Mouse (Mus musculus) gastrocnemius, postnatal 10 days (tissue): ENCODE measurements at regions not wholly inside any gene's neighbourhood (a gene's known extent, or its start where the extent isn't known, plus 50 kb on each side); places are given as distances from the start of the nearest gene placed in this dataset.
A peak's percentile ranks its signal among the peaks of the same experiment; 100 is the strongest.

Experiments used
- DNase-seq: peaks from one replicate; pipeline ENCODE4 v3.0.0; 2021; ENCODE audit warnings: mixed read lengths

GRCm38 (mm10) chr9:43466883-43467282 lies 156.2 kb downstream of the Trim29 start:
- DNase-seq: no peak

GRCm38 (mm10) chr9:43469215-43469614 lies 158.6 kb downstream of the Trim29 start:
- no peak for DNase-seq

GRCm38 (mm10) chr9:43472231-43472630 lies 161.6 kb downstream of the Trim29 start:
- DNase-seq: no peak

GRCm38 (mm10) chr9:43473164-43473563 lies 162.5 kb downstream of the Trim29 start:
- no peak for DNase-seq

GRCm38 (mm10) chr9:43473601-43474302 lies 163.1 kb downstream of the Trim29 start:
- DNase-seq: no peak

DNA sequence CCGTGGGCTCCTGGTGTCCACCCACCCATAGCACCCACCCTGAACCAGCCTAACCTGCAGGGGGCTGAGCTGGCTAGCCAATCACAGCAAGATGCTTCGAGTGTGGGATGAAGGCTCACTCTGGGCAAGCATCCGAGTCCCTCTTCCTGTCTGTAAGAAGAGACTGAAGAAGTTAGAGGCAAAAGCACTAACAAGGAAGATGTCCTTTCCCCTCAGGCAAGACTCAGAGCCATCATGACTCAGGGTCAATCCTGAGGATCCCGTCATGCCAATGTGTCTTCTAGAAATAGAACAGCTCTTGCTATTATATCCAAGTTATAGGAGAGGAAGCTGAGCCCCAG lies 163.6 kb downstream of the Trim29 start:
- no peak for DNase-seq

DNA sequence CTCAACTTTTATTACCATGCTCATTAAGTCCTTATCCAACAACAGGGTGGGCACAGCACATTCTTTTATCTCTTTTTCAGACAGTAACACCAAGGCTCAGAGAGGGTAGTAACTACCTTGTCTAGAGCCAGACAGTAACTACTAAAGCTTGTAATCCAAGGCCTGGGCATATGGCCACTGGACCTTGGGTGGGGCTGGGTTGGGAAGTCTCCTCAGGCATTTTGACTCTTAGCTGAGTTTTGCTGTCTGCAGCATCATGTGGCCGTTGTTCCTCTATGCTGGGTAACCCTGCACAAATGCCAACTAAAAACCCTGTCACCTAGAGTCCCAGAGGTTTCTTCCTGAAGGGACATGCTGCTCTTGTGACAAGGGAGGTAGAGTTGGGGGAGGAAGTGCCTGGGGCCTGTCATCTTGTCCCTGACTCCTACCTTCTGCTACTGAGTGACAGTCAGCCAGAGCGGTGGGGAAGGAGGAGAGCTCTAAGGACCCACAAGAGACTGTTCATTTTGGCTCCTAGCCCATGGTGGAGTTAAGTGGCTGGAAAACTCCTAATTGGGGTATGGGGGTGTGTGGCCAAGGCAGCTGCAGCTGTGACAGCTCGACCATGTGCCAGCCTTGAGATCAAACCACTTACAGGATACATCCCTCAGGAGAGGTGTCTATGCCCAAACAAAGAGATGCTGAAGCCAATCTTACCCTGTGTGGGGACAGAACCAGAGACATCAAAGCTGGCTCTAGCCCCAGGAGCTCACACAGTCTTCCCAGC lies 170.4 kb downstream of the Trim29 start:
- DNase-seq: no peak

- DNase-seq: peak; percentile 62
Observed at GRCm38 (mm10) chr9:43482101-43483090, 171.7 kb downstream of the Trim29 start.

DNA sequence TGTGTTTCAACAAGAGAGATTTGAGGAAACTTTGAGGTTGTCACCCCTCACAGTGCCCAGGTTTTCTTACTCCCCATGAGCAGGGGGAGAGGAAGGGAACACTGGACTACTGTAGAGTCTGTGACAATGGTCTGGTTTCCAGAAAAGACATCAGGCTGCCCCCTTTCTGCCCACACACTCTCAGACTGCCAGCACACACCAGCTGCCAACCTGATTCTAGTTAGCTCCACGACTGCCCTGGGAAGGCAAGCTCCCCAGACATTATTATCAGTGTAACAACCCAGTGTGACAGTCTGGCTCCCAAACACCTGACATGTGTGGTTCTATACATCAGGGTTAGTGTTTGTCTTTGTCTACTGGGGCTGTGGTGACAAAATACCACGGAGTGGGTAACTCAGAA lies 172.5 kb downstream of the Trim29 start:
- no peak for DNase-seq

- no peak for DNase-seq
Observed at GRCm38 (mm10) chr9:43483906-43484305, 173.3 kb downstream of the Trim29 start.

- DNase-seq: no peak
Observed at GRCm38 (mm10) chr9:43486704-43487103, 176.1 kb downstream of the Trim29 start.

DNA sequence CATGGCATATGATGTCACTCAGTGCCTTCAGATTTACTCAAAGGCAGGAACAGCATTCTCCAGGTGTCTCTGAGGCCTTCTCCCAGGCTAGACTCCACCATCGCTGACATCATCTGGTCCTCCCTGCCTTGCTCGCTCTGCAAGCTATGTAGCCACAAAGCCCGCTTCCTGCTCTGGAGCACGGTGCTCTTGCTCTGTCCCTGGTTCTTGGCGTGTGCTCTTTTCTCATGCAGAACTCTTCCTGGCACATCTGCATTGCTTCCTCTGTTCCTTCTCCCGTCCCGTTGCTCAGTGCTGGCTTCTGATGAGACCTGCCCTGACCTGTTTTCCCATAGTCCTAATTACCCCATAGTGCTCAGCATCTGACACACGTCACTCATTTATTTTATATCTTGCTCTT lies 178.6 kb downstream of the Trim29 start:
- DNase-seq: no peak

DNA sequence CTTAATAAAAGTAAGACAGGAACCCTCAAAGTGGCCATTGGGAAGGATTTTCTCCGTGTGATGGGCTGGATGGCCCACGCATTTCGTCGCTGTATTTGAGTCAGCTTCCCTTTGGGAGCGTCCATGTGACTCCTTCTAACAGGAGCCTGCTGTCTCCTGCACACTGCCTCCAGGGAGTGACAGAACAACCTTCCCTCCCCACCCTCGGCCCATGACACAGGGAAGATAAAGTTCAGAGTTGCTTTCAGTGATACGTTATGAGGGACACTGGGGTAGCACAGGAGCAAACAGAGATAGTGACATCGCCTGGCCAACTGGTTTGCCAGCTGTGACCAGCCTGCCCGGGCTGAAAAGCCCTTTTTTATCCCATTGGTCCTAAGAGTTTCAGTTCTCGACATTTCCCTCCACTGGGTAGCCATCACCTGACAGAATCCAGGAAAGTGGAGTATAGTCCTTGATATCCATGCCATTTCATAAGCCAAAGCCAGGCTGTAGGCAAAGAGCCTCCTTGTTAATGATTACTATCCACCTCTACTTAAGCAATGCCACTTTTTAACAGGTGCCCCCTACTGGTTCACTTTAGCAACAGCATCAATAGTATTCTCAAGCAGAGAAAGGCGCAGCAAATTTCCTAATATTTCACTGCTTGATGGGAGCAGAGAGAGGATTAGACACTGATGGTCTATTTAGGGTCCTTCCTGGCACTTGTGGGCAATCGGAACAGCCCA lies 180.5 kb downstream of the Trim29 start:
- no peak for DNase-seq

GRCm38 (mm10) chr9:43492236-43493000 lies 181.8 kb downstream of the Trim29 start:
- DNase-seq: no peak

DNA sequence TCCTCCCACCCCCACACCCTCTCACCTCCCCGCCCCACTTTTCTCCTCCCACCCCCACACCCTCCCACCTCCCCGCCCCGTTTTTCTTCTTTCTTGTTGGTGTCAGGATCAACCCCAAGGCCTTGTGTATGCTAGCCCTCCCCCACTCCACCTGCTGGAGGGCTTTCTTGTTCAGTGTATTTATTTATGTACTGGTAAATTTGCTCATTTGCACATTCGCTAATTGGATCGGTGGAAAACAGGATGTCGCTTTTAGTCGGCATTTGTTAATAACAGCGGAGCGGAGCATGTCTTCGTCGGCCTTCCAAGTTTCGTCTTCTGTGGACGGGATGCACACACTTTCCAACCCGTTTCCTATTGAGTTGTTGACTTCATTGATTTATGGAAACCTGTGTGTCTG lies 187.9 kb downstream of the Trim29 start:
- no peak for DNase-seq

DNA sequence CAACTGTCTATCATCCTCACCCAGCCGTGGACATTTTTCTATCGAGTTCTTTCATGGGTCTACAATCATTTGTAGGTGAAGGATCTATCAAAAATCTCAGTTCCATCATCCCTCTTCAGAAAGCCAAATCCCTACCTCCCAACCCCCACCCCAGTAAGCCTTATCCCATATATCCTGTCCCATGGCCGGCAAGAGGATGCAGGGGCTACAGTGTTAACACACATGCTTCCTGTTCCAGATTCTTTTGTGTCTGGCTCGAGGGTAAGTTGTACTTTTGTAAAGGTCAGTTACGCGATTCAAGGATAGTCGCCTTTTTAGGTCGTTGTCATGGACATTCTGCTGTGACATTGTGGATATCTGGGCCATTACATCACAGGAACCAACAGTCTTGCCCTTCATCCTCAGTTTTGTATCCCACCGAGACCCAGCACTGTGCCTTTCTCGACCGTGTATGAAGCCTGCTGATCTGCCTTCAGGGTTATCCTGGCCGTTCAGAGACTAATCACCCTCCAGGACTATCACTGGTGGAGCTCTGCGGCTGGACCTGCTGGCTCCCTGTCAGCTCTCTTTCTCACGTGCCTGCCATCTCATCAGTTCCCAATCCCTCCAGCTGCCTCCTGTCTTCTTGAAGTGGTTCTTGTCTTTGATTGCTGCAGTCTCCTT lies 193.8 kb downstream of the Trim29 start:
- no peak for DNase-seq

DNA sequence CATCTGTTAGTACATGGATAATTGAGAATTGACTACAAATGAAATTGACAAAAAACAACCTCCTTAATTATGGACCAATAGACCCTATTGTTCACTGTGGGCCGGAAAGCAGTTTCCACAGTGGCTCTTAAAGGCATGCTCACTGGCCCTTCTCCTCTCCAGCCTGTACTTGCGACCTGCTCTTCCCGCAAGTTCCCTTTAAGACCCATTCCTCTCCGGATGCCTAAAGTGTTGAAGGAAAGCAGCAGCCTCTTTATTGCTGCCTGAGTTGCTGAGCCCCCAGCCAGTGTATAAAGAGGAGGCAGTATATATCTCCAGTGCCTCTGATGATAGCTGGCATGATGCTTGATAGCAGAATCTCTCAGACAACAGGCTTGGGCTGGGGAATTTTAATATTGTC lies 195.2 kb downstream of the Trim29 start:
- no peak for DNase-seq

DNA sequence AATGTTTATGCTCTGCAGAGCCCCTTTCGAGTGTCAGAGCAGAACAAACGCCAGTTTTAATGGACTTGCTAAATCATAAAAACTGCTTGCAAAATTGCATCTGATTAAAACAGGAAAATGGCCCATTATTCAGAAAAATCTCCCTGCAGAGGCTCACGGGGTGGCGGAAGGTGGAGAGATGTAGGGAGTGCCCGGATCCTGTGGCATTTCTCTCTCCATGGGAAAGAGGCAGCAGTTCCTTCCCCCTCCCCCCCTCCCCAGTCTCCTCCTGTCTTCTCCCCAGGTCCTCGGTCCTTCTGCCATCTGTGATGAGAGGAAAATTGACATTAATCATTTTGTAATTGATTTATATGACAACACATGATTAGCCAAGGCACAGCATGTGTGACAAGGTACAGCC lies 195.6 kb downstream of the Trim29 start:
- no peak for DNase-seq

GRCm38 (mm10) chr9:43512806-43513205 lies 202.2 kb downstream of the Trim29 start:
- DNase-seq: no peak

GRCm38 (mm10) chr9:43514731-43515458 lies 204.2 kb downstream of the Trim29 start:
- DNase-seq: no peak
